Mouse (Mus musculus) spleen, adult 2 months (tissue): ENCODE data around the gene Lnpep.

Experiments used
- CTCF ChIP-seq: fragments of 200-500 bp; IDR thresholded peaks from 2 replicates; pipeline ENCODE4 v1.5.1; 2011; ENCODE audit warnings: mild to moderate bottlenecking, inconsistent platforms; ENCODE audit not compliant: insufficient read depth, insufficient read length, insufficient replicate concordance; ENCODE audit errors: extremely low read depth
- POLR2A ChIP-seq: fragments of 200-500 bp; IDR thresholded peaks from 2 replicates; pipeline ENCODE4 v1.6.1; 2011; ENCODE audit warnings: low read depth, low read length, inconsistent platforms

GRCm38 (mm10) chr17:17625887-17626679, 1.2 kb upstream of the Lnpep start:
- TF ChIP-seq CTCF (no peak), POLR2A (no peak)
